Mouse (Mus musculus): ENCODE data around the gene Armc6.

- TF ChIP-seq POLR2A (IDR thresholded peaks at IDR 0.05; ENCODE audit: low read depth, low read length) (no peak), CTCF (IDR thresholded peaks at IDR 0.05; ENCODE audit: borderline replicate concordance, insufficient read depth, low read length) (no peak)
Measured at GRCm38 (mm10) chr8:70211726-70212111, 22.5 kb downstream of the Armc6 start.
